Mouse (Mus musculus) embryonic stem cell, embryonic (primary cell): ENCODE results near the gene Cpeb2.

Source experiments
- CTCF ChIA-PET, 4 experiments: fragments of 300-600 bp in 2 of 4; fragments of 350-600 bp in 2 of 4; sonication (Branson Sonifier 250); formaldehyde crosslinking; loops; one replicate each; lab custom pipeline; 2022; ENCODE audit warnings: inconsistent platforms in 2 of 4; lab: Charles Lee
- POLR2A ChIA-PET, 4 experiments: fragments of 300-600 bp in 2 of 4; fragments of 350-600 bp in 2 of 4; sonication (Branson Sonifier 250); formaldehyde crosslinking; loops; one replicate each; lab custom pipeline; 2022; ENCODE audit warnings: antibody characterized with exemption in 4 of 4, inconsistent platforms in 1 of 4; lab: Charles Lee

The Cpeb2 gene

GRCm38 (mm10) chr5:43232480-43233315 lies at the start of gene Cpeb2:
TSS of gene Cpeb2 (plus strand) at chr5:43233170.
- ChIA-PET POLR2A (interaction anchor here in 3 of 4 experiments (0.5 to 3.8 kb wide), 17 partner anchors 13 to 1811 kb away, joined by 3 to 28 read pairs (median 3); no protein-coding TSS in a partner anchor), CTCF (no interaction called here)

- POLR2A ChIA-PET, result no interaction called here
- CTCF ChIA-PET, result no interaction called here
Observed at GRCm38 (mm10) chr5:43183556-43183955, 49.4 kb upstream of the Cpeb2 start.

DNA sequence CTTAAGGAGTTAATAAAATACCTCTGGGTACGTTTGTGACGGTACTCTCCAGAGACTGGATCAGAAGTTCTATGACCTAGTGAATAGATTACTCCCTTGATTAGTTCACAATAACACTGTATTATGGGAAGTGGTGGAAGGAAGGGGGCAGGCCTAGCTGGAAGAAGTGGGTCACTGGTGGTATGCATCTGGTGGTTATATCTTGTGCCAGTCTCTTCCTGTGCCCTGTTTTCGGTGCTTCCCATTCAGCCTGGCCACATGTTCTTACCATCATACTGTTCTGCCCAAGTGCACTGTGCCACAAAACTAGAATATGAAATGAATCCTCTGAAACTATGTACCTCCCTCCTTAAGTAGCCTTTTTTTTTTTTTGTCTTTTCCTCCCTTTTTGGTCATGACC lies 48.1 kb upstream of the Cpeb2 start:
- ChIA-PET POLR2A (interaction anchor here in 1 of 4 experiments (0.6 kb wide), 1 partner anchor 15 kb away, joined by 3 read pairs; no protein-coding TSS in a partner anchor), CTCF (no interaction called here)

- ChIA-PET CTCF (no interaction called here), POLR2A (interaction anchor here in 1 of 4 experiments (0.6 kb wide), 1 partner anchor 16 kb away, joined by 3 read pairs; no protein-coding TSS in a partner anchor)
Observed at GRCm38 (mm10) chr5:43185478-43185877, 47.5 kb upstream of the Cpeb2 start.

- POLR2A ChIA-PET, result interaction anchor here in 1 of 4 experiments (1.2 kb wide), 1 partner anchor 32 kb away, joined by 4 read pairs; no protein-coding TSS in a partner anchor
- CTCF ChIA-PET, result no interaction called here
Observed at GRCm38 (mm10) chr5:43200686-43201085, 32.3 kb upstream of the Cpeb2 start.

DNA sequence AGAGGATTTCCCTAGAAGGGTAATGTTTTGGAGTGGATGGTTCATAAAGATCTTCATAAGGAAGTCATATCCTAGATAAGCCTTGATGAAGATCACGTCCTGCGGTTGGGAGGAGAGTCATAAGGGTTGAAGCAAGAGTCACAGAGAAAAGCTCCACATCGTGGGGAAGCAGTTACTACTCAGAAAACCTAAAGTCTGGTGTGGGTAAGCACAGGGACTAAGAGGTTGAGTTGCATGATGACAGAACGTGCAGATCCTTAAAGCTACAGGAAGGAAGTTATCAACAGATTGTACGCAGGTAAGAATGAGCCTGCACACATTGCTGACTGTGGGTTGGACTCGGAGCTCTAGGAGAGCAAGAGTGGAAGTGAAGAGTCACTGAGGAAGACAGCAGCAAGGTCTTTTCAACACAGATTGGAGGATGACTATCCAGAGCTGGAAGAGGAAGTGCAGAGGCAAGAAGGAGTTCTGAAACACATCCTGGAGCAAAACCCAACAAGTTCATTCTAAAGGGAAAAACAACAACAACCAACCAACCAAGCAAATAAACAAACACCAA lies 26.4 kb upstream of the Cpeb2 start:
- ChIA-PET POLR2A (interaction anchor here in 2 of 4 experiments (1.4 to 2.1 kb wide), 3 partner anchors 11 to 26 kb away, joined by 3 to 7 read pairs (median 4); no protein-coding TSS in a partner anchor), CTCF (no interaction called here)

DNA sequence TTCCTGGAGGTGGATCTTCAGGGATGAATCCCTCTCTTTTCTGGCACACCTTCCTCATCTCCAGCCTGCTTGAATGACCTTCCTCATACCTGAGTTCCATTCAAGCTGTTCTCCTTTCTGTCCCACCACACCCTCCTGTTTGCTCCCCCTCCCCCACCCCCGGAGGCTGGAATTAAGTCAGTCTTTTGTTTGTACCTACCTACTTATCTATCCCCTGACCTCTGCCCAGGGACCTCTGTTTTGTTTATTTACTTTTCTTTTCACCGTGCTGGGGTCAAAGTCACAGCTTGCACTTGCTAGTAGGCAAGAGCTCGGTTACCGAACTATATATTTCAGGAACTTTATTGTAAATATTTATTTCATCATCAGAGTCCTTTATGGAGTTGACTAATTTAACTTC lies 15.5 kb upstream of the Cpeb2 start:
- ChIA-PET POLR2A (interaction anchor here in 2 of 4 experiments (0.7 to 2.3 kb wide), 7 partner anchors 10 to 108 kb away, joined by 3 to 12 read pairs (median 4); partner anchors contain the start of gene Cpeb2 (in 1 of the 2)), CTCF (interaction anchor here in 1 of 4 experiments (0.7 kb wide), 1 partner anchor 163 kb away, joined by 7 read pairs; no protein-coding TSS in a partner anchor)

- ChIA-PET POLR2A (interaction anchor here in 2 of 4 experiments (0.7 to 2.3 kb wide), 9 partner anchors 11 to 108 kb away, joined by 3 to 12 read pairs (median 4); partner anchors contain the start of gene Cpeb2 (in 1 of the 2)), CTCF (interaction anchor here in 1 of 4 experiments (0.7 kb wide), 1 partner anchor 162 kb away, joined by 7 read pairs; no protein-coding TSS in a partner anchor)
Observed at GRCm38 (mm10) chr5:43217987-43218846, 14.8 kb upstream of the Cpeb2 start.

DNA sequence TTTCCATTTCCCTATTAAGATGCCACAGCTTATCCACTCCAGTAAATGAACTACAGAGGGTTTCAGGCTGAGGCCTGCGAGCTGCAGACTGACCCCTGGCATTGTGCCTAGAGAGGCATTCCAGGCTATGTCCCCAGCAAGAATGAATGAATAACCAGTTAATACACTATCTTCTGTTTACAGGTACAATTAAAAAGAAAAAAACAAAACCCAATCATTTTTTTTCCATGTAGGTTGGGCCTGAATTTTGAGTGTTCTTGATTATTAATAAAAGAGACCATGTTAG lies 14.2 kb upstream of the Cpeb2 start:
- ChIA-PET CTCF (no interaction called here), POLR2A (interaction anchor here in 2 of 4 experiments (0.8 to 2.3 kb wide), 6 partner anchors 12 to 109 kb away, joined by 3 to 12 read pairs (median 6); partner anchors contain the start of gene Cpeb2 (in 2 of the 2))

DNA sequence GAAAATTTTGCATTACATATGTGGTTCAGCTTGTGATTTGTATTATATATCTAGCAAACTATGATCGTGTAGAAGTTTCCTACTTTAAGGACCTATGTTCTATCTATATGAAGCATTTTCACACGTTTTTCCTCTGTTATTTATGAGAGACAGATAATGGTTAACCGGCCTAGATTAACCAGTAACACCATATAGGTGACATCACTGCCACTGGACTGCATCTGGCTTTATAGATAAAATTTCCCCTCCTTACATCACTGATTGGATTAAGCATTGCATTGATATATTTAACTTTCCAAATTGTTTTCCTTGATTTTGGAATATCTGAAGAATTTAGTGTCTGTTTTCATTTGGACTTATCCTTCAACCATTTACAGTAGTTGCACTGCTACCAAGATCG lies 9.6 kb upstream of the Cpeb2 start:
- POLR2A ChIA-PET, result no interaction called here
- CTCF ChIA-PET, result no interaction called here

- ChIA-PET CTCF (no interaction called here), POLR2A (no interaction called here)
Observed at GRCm38 (mm10) chr5:43224245-43224644, 8.7 kb upstream of the Cpeb2 start.

DNA sequence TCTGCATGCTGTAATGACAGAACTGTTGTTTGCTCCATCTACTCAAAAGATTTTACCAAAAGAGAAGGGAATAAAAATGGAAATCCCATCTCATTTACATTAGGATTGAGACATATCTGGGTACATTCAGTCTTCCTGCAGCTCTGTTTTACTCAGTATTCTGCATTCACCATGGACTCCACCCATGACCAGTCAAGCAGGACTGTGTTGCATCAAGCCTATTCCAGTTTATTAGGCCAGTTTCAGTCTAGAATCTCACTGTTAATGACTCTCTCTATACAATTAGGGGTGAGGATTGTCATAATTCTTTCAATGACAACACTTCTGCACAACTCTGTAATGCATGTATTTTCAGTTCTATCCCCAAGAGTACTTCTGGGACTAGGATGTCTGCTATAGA lies 6.8 kb upstream of the Cpeb2 start:
- CTCF ChIA-PET, result no interaction called here
- POLR2A ChIA-PET, result no interaction called here

DNA sequence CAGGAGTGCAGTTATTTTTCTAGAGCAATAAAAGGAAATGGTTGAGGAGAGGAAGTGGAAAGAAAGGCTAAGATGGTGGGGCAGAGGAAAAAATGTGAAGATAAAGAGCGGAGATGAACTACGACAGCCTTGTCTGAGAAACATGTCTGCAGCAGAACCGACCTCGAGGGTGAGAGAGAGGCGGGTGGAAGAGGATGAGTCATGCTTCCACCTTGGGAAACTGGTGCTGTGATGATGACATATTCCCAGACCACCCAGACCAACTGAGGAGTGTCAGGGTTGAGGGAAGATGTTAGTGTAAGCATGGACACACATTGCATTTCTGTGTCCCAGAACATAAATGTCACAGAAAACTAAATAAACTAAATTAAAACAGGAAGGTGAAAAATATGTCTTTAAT lies 5.4 kb upstream of the Cpeb2 start:
- ChIA-PET CTCF (no interaction called here), POLR2A (no interaction called here)

GRCm38 (mm10) chr5:43231061-43231460 lies 1.9 kb upstream of the Cpeb2 start:
- CTCF ChIA-PET, result no interaction called here
- POLR2A ChIA-PET, result interaction anchor here in 2 of 4 experiments (1.1 to 3.8 kb wide), 3 partner anchors 14 to 125 kb away, joined by 3 to 28 read pairs (median 11); no protein-coding TSS in a partner anchor

GRCm38 (mm10) chr5:43232149-43232479 lies 856 bp upstream of the Cpeb2 start:
- POLR2A ChIA-PET, result interaction anchor here in 3 of 4 experiments (0.8 to 3.8 kb wide), 16 partner anchors 13 to 138 kb away, joined by 3 to 28 read pairs (median 4); no protein-coding TSS in a partner anchor
- CTCF ChIA-PET, result no interaction called here

DNA sequence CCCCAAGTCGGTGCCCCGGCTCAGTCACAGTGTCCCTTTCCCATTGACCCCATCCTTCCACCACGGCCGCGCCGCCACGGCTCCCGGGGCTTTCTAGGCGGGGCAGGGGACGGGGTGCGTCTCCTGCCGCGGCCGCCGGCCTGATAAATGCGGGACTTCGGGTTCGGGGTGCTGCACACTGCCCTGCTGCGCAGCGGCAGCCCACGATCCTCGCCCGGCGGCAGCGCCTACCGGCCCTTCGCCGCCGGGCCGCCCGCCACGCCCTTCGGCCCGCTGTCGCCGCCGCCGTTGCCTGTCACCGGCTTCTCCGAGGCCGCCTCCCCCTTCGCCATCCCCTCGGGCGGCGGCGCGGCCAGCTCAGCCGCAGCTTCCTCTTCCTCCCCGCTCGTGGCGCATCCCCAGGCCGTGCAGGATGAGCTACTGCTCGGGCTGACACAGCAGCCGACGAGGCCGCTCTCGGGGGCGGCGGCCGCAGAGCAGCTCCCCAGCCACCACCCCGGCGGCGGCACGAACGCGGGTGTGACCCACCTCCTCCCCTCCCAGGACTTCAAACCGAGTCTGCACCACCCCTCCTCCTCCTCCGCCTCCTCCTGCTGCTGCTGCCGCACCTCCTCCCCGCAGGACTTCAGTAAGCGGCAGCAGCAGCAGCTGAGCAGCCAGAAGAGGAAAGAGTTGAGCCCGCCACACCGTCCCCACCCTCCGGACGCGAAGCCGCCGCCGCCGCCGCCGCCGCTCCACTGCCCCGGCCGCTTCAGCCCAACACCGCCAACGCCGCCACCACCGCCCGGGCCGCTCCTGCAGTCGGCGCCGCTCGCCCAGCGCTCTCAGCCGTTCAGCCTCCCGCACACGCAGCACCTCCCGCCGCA lies 579 bp downstream of the Cpeb2 start:
- ChIA-PET POLR2A (interaction anchor here in 2 of 4 experiments (0.5 to 3.8 kb wide), 8 partner anchors 12 to 1811 kb away, joined by 3 to 28 read pairs (median 3); no protein-coding TSS in a partner anchor), CTCF (no interaction called here)

DNA sequence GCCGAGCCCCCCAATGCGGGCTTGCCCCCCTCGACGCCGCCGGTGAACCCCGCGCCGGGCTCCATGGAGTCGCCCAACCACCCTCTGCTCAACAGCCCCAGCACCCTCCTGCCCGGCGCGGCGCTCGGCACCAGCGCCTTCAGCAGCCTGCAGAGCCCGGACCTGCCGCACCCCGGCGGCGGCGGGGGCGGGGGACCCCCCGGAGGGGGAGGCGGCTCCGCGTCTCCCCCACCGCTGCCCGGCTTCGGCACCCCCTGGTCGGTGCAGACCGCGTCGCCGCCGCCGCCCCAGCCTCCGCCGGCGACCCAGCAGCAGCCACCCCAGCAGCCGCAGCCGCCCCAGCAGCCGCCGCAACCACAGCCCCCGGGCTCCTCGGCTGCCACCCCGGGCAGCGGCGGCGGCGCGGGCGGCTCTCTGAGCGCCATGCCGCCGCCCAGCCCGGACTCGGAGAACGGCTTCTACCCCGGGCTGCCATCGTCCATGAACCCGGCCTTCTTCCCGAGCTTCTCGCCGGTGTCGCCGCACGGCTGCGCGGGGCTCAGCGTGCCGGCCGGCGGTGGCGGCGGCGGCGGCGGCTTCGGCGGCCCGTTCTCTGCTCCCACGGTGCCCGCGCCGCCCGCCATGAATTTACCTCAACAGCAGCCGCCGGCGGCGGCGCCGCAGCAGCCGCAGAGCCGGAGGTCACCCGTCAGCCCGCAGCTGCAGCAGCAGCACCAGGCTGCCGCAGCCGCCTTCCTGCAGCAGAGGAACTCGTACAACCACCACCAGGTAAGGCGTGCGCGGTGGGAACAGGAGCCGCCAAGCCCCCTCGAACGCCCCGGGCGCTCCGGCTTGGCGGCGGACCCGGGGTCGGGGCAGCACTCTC lies 1.6 kb downstream of the Cpeb2 start:
- POLR2A ChIA-PET, result interaction anchor here in 2 of 4 experiments (0.7 to 3.8 kb wide), 7 partner anchors 9 to 122 kb away, joined by 3 to 28 read pairs (median 3); no protein-coding TSS in a partner anchor

More for the DNA sequence above, 1.6 kb downstream of the Cpeb2 start:
- CTCF ChIA-PET, result no interaction called here
